Mouse (Mus musculus) urinary bladder, adult 18-20 months (tissue): ENCODE results near the gene Gm21477.
"Not testable (repeated sequence)": the region's sequence is repeated elsewhere in the genome, so short reads cannot be mapped to it uniquely, and the experiment has no call there.

Experiments
- DNase-seq, 2 experiments: peaks; one replicate each; pipeline ENCODE4 v3.0.0; 2022; ENCODE audit warnings: low spot score in 2 of 2, mixed read lengths in 2 of 2

The Gm21477 gene

GRCm38 (mm10) chrY:87116521-87116920 lies at the start of gene Gm21477:
Gm21477 (plus strand) TSS chrY:87116821.
- DNase-seq, result not testable (repeated sequence)
